Mouse (Mus musculus) myocyte (in vitro differentiated cells): Measurements from ENCODE around the gene Acsbg1. TPM values are rescaled to one million over a fixed set of nuclear protein-coding genes. Genes with fewer than 3 reads are reported as not detected.

Source experiments
- H3K27me3 ChIP-seq: one replicate; pipeline ENCODE4 v1.6.1; 2011; ENCODE audit not compliant: control insufficient read depth, insufficient read depth, insufficient read length
- H3K36me3 ChIP-seq: one replicate; pipeline ENCODE4 v1.6.1; 2011; ENCODE audit not compliant: control insufficient read depth, insufficient read depth
- H3K4me2 ChIP-seq: one replicate; pipeline ENCODE4 v1.6.1; 2011; ENCODE audit warnings: low read depth, control low read depth
- H3K4me3 ChIP-seq: one replicate; pipeline ENCODE4 v1.5.1; 2011; ENCODE audit warnings: mild to moderate bottlenecking, control low read depth, moderate library complexity
- H3K79me2 ChIP-seq: one replicate; pipeline ENCODE4 v1.6.1; 2011; ENCODE audit not compliant: control insufficient read depth, insufficient read depth
- H3ac ChIP-seq: one replicate; pipeline ENCODE4 v1.6.1; 2011; ENCODE audit not compliant: control insufficient read depth, insufficient read length
- CEBPB ChIP-seq: IDR thresholded peaks from 2 replicates; pipeline ENCODE4 v1.6.1; 2011; ENCODE audit warnings: mild to moderate bottlenecking, moderate library complexity; ENCODE audit not compliant: poor library complexity, insufficient read depth, severe bottlenecking
- E2F4 ChIP-seq: IDR thresholded peaks from one replicate; pipeline ENCODE4 v1.6.1; 2011; ENCODE audit warnings: mild to moderate bottlenecking, control low read depth, moderate library complexity; ENCODE audit not compliant: insufficient read depth
- MAX ChIP-seq: IDR thresholded peaks from one replicate; pipeline ENCODE4 v1.6.1; 2011; ENCODE audit warnings: low read depth, mild to moderate bottlenecking, control low read depth
- MYOD1 ChIP-seq, 3 experiments: IDR thresholded peaks; one replicate each; pipeline ENCODE4 v1.6.1; 2011; ENCODE audit warnings: control low read depth in 2 of 3, low read depth in 2 of 3, mild to moderate bottlenecking in 2 of 3, moderate library complexity in 1 of 3; ENCODE audit not compliant: insufficient read length in 2 of 3, control insufficient read depth in 1 of 3
- MYOG ChIP-seq, 3 experiments: IDR thresholded peaks; one replicate each; pipeline ENCODE4 v1.6.1; 2011; ENCODE audit warnings: control low read depth in 2 of 3, low read depth in 2 of 3, mild to moderate bottlenecking in 2 of 3; ENCODE audit not compliant: insufficient read length in 2 of 3, control insufficient read depth in 1 of 3, insufficient read depth in 1 of 3
- POLR2A ChIP-seq: IDR thresholded peaks from one replicate; pipeline ENCODE4 v1.6.1; 2011; ENCODE audit warnings: low read depth, mild to moderate bottlenecking, control low read depth, moderate library complexity; ENCODE audit not compliant: insufficient read length
- POLR2AphosphoS2 ChIP-seq: IDR thresholded peaks from one replicate; pipeline ENCODE4 v1.6.1; 2011; ENCODE audit warnings: low read depth, control low read depth; ENCODE audit not compliant: insufficient read length
- REST ChIP-seq: IDR thresholded peaks from one replicate; pipeline ENCODE4 v1.6.1; 2011; ENCODE audit warnings: mild to moderate bottlenecking, control low read depth, moderate library complexity; ENCODE audit not compliant: insufficient read depth, insufficient read length
- SRF ChIP-seq: IDR thresholded peaks from one replicate; pipeline ENCODE4 v1.6.1; 2011; ENCODE audit warnings: low read depth; ENCODE audit not compliant: control insufficient read depth, insufficient read length
- TCF12 ChIP-seq: IDR thresholded peaks from one replicate; pipeline ENCODE4 v1.6.1; 2011; ENCODE audit warnings: mild to moderate bottlenecking, control low read depth; ENCODE audit not compliant: poor library complexity, insufficient read depth, severe bottlenecking
- TCF3 ChIP-seq: IDR thresholded peaks from one replicate; pipeline ENCODE4 v1.6.1; 2011; ENCODE audit warnings: low read depth, control low read depth; ENCODE audit not compliant: insufficient read length
- USF1 ChIP-seq: IDR thresholded peaks from one replicate; pipeline ENCODE4 v1.6.1; 2011; ENCODE audit warnings: low read depth, mild to moderate bottlenecking, control low read depth, moderate library complexity
- polyA plus RNA-seq: library from polyadenylated mRNA; unstranded; fragments of >200 nt; fragmentation: generic; extraction: Trizol; gene quantifications from one replicate; pipeline ENCODE4 v1.2.1, GENCODE M21; 2012; ENCODE audit warnings: missing spikeins

The Acsbg1 gene
- polyA plus RNA-seq, result 48.0 TPM

DNA sequence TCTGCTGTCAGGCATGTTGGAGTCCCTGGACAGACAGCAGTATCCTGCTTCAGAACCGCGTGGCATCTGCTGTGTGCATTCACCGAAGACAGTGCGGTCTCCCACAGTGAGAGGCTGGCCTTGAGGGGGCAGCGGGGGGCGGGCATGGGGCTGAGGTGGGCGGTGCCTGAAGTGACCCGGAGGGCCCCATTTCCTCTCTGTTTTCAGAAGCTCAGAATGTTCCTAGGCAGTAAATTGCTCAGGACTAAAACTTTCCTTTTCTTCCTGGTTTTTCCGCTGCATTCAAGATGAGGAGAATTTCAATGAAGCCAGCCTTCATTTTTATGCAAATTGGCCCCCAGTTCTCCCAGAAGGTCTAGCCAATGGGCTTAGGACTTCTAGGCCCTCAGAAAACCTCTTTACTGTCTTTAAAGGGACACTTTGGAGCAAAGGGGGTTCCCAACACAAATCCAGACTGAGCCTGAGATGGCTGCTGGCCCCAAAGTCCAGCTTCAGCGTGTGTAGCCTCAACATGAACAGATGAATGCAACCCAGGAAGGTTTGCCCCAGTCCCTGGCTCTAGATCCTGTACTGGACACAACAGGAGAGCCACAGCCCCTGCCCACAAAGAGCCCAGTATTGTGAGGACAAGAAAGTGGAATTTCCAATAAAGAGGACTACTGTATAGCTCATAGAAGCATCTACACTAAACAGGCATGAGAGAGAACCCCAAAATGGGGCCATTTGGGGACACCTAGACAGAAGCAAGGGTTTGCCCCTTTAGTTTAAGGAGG lies at the start of gene Acsbg1:
Acsbg1 (minus strand) TSS at position 266 of the 773 bp plus-strand sequence.
- Histone ChIP-seq H3K79me2 (no peaks in the 10 kb centered on the region), H3K4me3 (no peak within 1 kb of the TSS), H3ac (no peak within 1 kb of the TSS), H3K36me3 (no peaks in the 10 kb centered on the region), H3K4me2 (no peak within 1 kb of the TSS), H3K27me3 (no peaks in the 10 kb centered on the region)
- TF ChIP-seq SRF, result no peak
- no peak for TF ChIP-seq MYOD1 (IDR thresholded peaks at IDR 0.05; ENCODE audit: control insufficient read depth in 1 of 3, insufficient read length in 2 of 3, low read depth in 2 of 3)
- TF ChIP-seq USF1, result no peak
- no peak for TF ChIP-seq CEBPB

DNA sequence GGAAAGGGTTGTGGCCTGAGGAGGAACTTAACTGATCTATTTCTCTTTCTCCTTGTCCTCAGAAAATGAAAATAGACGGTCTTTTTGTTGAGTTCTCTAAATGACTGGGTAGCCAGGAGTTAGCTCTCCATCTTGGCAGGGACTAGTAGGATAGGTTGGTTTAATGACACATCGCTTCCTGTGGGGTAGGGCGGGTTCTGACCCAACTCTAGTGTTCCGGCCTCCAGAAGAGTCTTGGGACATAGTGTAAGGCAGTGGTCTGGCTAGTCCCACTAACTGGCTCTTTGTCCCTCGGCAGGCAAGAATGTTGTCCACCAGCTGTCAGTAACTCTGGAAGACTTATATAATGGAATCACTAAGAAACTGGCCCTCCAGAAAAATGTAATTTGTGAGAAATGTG lies 46.4 kb upstream of the Acsbg1 start:
- Histone ChIP-seq H3K27me3 (no peaks in the 10 kb centered on the region), H3K4me2 (no peak overlapping the region), H3K4me3 (no peak overlapping the region), H3K36me3 (peaks cover 8% of the 10 kb centered on the region), H3ac (no peak overlapping the region), H3K79me2 (no peaks in the 10 kb centered on the region)
- TF ChIP-seq TCF3 (no peak), MYOD1 (IDR thresholded peaks at IDR 0.05; ENCODE audit: control insufficient read depth in 1 of 3, insufficient read length in 2 of 3, low read depth in 2 of 3) (no peak), REST (no peak), TCF12 (no peak), POLR2AphosphoS2 (no peak), E2F4 (no peak), SRF (no peak), POLR2A (no peak), CEBPB (no peak), MAX (no peak), USF1 (no peak), MYOG (IDR thresholded peaks at IDR 0.05; ENCODE audit: control insufficient read depth in 1 of 3, insufficient read depth in 1 of 3, insufficient read length in 2 of 3, low read depth in 2 of 3) (no peak)

DNA sequence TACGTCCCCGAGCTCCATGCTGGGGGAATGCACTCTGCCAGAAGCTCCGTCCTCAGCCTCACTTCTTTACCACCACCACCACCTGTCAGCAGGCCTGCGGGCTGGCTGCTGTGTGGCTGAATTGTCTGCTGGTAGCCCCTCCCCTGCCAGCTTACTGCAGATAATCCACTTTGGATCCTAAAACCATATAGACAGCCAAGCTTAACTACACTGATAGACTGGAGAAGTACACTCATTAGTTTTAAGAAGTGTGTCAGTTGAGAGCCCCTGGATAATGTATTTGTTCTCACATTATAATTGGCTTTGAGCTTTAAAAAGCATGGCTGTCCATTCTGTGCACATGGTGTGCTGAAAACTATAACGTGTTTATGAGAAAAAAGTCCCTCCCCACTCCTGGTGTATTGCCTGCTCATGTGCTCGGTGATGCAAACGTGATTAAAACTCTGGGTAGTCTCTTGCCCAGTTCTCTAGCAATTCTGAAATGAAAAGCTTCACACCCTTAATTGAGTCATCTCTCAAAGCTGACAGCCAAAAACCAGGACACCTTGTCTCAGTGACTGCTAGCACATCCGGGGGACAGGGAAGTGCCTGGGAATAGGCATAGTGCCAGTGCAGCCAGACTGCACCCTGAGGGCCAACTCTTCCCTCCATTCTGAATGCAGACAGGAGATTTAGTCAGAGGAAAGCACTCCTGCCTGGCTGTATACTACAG lies 45.8 kb upstream of the Acsbg1 start:
- TF ChIP-seq POLR2A (no peak), TCF3 (no peak), MAX (no peak), TCF12 (no peak), CEBPB (no peak), MYOG (IDR thresholded peaks at IDR 0.05; ENCODE audit: control insufficient read depth in 1 of 3, insufficient read depth in 1 of 3, insufficient read length in 2 of 3, low read depth in 2 of 3) (no peak), E2F4 (no peak), USF1 (no peak), REST (no peak), MYOD1 (IDR thresholded peaks at IDR 0.05; ENCODE audit: control insufficient read depth in 1 of 3, insufficient read length in 2 of 3, low read depth in 2 of 3) (no peak)
- H3K4me2 ChIP-seq, result no peak overlapping the region
- H3ac ChIP-seq, result no peak overlapping the region
- H3K79me2 ChIP-seq, result no peaks in the 10 kb centered on the region
- peaks cover 8% of the 10 kb centered on the region for H3K36me3 ChIP-seq
- no peak overlapping the region for H3K4me3 ChIP-seq
- H3K27me3 ChIP-seq, result no peaks in the 10 kb centered on the region

DNA sequence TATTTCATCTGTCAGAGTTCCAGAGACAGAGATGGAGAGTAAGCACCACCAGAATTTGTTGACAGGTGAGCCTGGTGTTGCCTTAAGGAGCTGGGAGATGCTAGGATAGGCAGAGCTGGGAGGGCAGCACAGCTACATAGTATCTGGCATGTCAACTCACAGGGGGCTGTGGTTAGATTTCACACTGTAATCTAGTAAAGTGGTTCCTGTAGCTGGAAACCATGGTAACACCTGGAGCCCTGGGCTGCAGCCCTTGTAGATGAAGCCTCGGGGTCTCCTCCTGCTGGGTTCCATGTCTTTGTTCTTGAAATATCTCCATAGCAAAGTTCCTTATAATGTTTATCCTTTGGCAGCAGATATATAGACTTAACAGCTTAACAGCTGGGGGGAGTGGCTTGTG lies 43.9 kb upstream of the Acsbg1 start:
- Histone ChIP-seq H3K4me3 (no peak overlapping the region), H3K4me2 (no peak overlapping the region), H3K36me3 (peaks cover 8% of the 10 kb centered on the region), H3K79me2 (no peaks in the 10 kb centered on the region), H3K27me3 (no peaks in the 10 kb centered on the region), H3ac (no peak overlapping the region)
- TF ChIP-seq POLR2A (no peak), SRF (no peak), USF1 (no peak), TCF3 (no peak), POLR2AphosphoS2 (no peak), REST (no peak), MYOD1 (IDR thresholded peaks at IDR 0.05; ENCODE audit: control insufficient read depth in 1 of 3, insufficient read length in 2 of 3, low read depth in 2 of 3) (no peak), TCF12 (no peak), MAX (no peak), CEBPB (no peak), MYOG (IDR thresholded peaks at IDR 0.05; ENCODE audit: control insufficient read depth in 1 of 3, insufficient read depth in 1 of 3, insufficient read length in 2 of 3, low read depth in 2 of 3) (no peak), E2F4 (no peak)
